Mouse (Mus musculus) layer of hippocampus, postnatal 14 days (tissue): Measurements from ENCODE around the gene Dcp1a. TPM values are rescaled to one million over a fixed set of nuclear protein-coding genes. Genes with fewer than 3 reads are reported as not detected.
A peak's percentile ranks its signal among the peaks of the same experiment; 100 is the strongest.

ENCODE experiments used
- DNase-seq, 2 experiments: peaks; one replicate each; pipeline ENCODE4 v3.0.0; 2021 to 2022; ENCODE audit warnings: low spot score in 2 of 2, mixed read lengths in 1 of 2
- microRNA-seq, 2 experiments: library from miRNA; unstranded; fragments of <30 nt; microRNA quantifications; one replicate each; pipeline ENCODE4 v1.2.0; 2021
- total RNA-seq, 2 experiments: library from RNA; stranded (reverse); gene quantifications; 2 replicates each; pipeline ENCODE4 v1.2.3; 2021

Dcp1a gene
- total RNA-seq, 2 experiments from 2014 or later, result 19.3 to 21.5 TPM

- DNase-seq, result no peak
These were observed 78.4 kb downstream of the Dcp1a start for GRCm38 (mm10) chr14:30557730-30558129.

- no peak for DNase-seq
These were observed 80.1 kb downstream of the Dcp1a start for GRCm38 (mm10) chr14:30559321-30559850.

GRCm38 (mm10) chr14:30560803-30561389 lies 81.6 kb downstream of the Dcp1a start:
- no peak for DNase-seq

- no peak for DNase-seq
These were observed 82.3 kb downstream of the Dcp1a start for GRCm38 (mm10) chr14:30561470-30562187.

- DNase-seq, result no peak
These were observed 83.0 kb downstream of the Dcp1a start for GRCm38 (mm10) chr14:30562343-30562742.

GRCm38 (mm10) chr14:30564451-30564850 lies 85.1 kb downstream of the Dcp1a start:
- no peak for DNase-seq

- DNase-seq, result no peak
These were observed 87.0 kb downstream of the Dcp1a start for GRCm38 (mm10) chr14:30566317-30566716.

- no peak for DNase-seq
These were observed 88.7 kb downstream of the Dcp1a start for GRCm38 (mm10) chr14:30568016-30568415.

GRCm38 (mm10) chr14:30570303-30570702 lies 91.0 kb downstream of the Dcp1a start:
- DNase-seq, result no peak

- DNase-seq, result no peak
These were observed 92.9 kb downstream of the Dcp1a start for GRCm38 (mm10) chr14:30572253-30572652.

GRCm38 (mm10) chr14:30573235-30573634 lies 93.9 kb downstream of the Dcp1a start:
- DNase-seq, result no peak

- peak; percentile 75 to 80 for DNase-seq
These were observed 94.7 kb downstream of the Dcp1a start for GRCm38 (mm10) chr14:30573983-30574584.

GRCm38 (mm10) chr14:30575791-30576190 lies 96.5 kb downstream of the Dcp1a start:
- DNase-seq, result no peak

GRCm38 (mm10) chr14:30576260-30576659 lies 96.9 kb downstream of the Dcp1a start:
- DNase-seq, result no peak

Small RNAs within 50 kb of the gene (microRNA-seq; reads per million reads assigned to microRNA genes)
- gene Mir3076, result 10.0 to 11.6 reads per million in 2 experiments

Other genes with a start within 250 kb of the Dcp1a start
- 10 to 100 TPM; 49.8 to 56.7 TPM for gene Cacna1d, start 11.9 kb downstream of the Dcp1a start, total RNA-seq
- gene Tkt, start 68.8 kb downstream of the Dcp1a start, total RNA-seq, result 100 to 1,000 TPM; 170 to 200 TPM
- gene Prkcd, start 146.7 kb downstream of the Dcp1a start, total RNA-seq, result 10 to 100 TPM; 51.0 to 55.9 TPM
- gene Rft1, start 174.8 kb downstream of the Dcp1a start, total RNA-seq, result 10 to 100 TPM; 11.0 to 11.7 TPM
- gene Sfmbt1, start 235.3 kb downstream of the Dcp1a start, total RNA-seq, result 10 to 100 TPM; 25.4 to 27.8 TPM